Mouse (Mus musculus) brain, embryonic 14.5 days (tissue): ENCODE measurements around the gene Mfsd4b5. TPM values are rescaled to one million over a fixed set of nuclear protein-coding genes. Genes with fewer than 3 reads are reported as not detected.

ENCODE experiments used
- DNase-seq: peaks from one replicate; pipeline ENCODE4 v3.0.0-alpha.2; 2011; ENCODE audit warnings: low read depth
- CTCF ChIP-seq: fragments of 200-500 bp; IDR thresholded peaks from 2 replicates; pipeline ENCODE4 v1.5.1; 2012; ENCODE audit warnings: inconsistent platforms, mild to moderate bottlenecking, moderate library complexity, borderline replicate concordance; ENCODE audit not compliant: insufficient read depth, insufficient read length; ENCODE audit errors: extremely low read depth
- POLR2A ChIP-seq: fragments of 200-500 bp; IDR thresholded peaks from 2 replicates; pipeline ENCODE4 v1.6.1; 2012; ENCODE audit warnings: mild to moderate bottlenecking, inconsistent platforms, borderline replicate concordance; ENCODE audit not compliant: poor library complexity, insufficient read depth, insufficient read length, severe bottlenecking; ENCODE audit errors: extremely low read depth
- polyA plus RNA-seq: library from polyadenylated mRNA; depleted of rRNA; stranded (reverse); fragments of >200 nt; gene quantifications from 2 replicates; pipeline ENCODE4 v1.2.3, GENCODE M21; 2012; rRNA removed

Mfsd4b5 gene
- polyA plus RNA-seq, 1 experiment: 0.05 TPM

- DNase-seq: no peak
- TF ChIP-seq POLR2A: no peak
- TF ChIP-seq CTCF: no peak
Measured at GRCm38 (mm10) chr10:39908768-39909441, 77.5 kb downstream of the Mfsd4b5 start.

Other genes with a start within 250 kb of the Mfsd4b5 start
- gene Mfsd4b4, start 87.4 kb downstream of the Mfsd4b5 start, polyA plus RNA-seq: 8.6 and 11.0 TPM in 2 replicates
- not detected in 2 replicates for gene Mfsd4b2, start 59.7 kb downstream of the Mfsd4b5 start, polyA plus RNA-seq
- 0.05 and 0.07 TPM in 2 replicates for gene Mfsd4b3, start 26.5 kb downstream of the Mfsd4b5 start, polyA plus RNA-seq
- 0.11 and 0.33 TPM in 2 replicates for gene Mfsd4b1, start 38.6 kb upstream of the Mfsd4b5 start, polyA plus RNA-seq
- 3.0 and 7.5 TPM in 2 replicates for gene Slc16a10, start 155.6 kb upstream of the Mfsd4b5 start, polyA plus RNA-seq